Mouse (Mus musculus) testis, adult 2 months (tissue): Measurements from ENCODE around the gene Grap2. TPM values are rescaled to one million over a fixed set of nuclear protein-coding genes. Genes with fewer than 3 reads are reported as not detected.

ENCODE experiments used
- H3K27ac ChIP-seq: fragments of 200-500 bp; 2 replicates; pipeline ENCODE4 v1.5.1; 2012; ENCODE audit warnings: low read depth, low read length; ENCODE audit not compliant: control insufficient read depth, insufficient read depth
- H3K27me3 ChIP-seq: fragments of 200-500 bp; 2 replicates; pipeline ENCODE4 v1.6.1; 2012; ENCODE audit warnings: mild to moderate bottlenecking, low read length, moderate library complexity; ENCODE audit not compliant: control insufficient read depth, insufficient read depth
- H3K36me3 ChIP-seq: fragments of 200-500 bp; 2 replicates; pipeline ENCODE4 v1.6.1; 2012; ENCODE audit warnings: mild to moderate bottlenecking, low read length; ENCODE audit not compliant: control insufficient read depth, insufficient read depth
- H3K4me1 ChIP-seq: fragments of 200-500 bp; 2 replicates; pipeline ENCODE4 v1.6.1; 2012; ENCODE audit warnings: low read length; ENCODE audit not compliant: control insufficient read depth, insufficient read depth
- H3K4me3 ChIP-seq: fragments of 200-500 bp; 2 replicates; pipeline ENCODE4 v1.5.1; 2012; ENCODE audit warnings: low read depth, mild to moderate bottlenecking, low read length, moderate library complexity, mixed read lengths; ENCODE audit not compliant: control insufficient read depth
- CTCF ChIP-seq: fragments of 200-500 bp; IDR thresholded peaks from 2 replicates; pipeline ENCODE4 v1.5.1; 2012; ENCODE audit warnings: low read depth, mild to moderate bottlenecking, inconsistent platforms, low read length, moderate library complexity; ENCODE audit not compliant: control insufficient read depth, insufficient read depth, insufficient replicate concordance
- POLR2A ChIP-seq: fragments of 200-500 bp; IDR thresholded peaks from 2 replicates; pipeline ENCODE4 v1.6.1; 2012; ENCODE audit warnings: low read depth, mild to moderate bottlenecking, inconsistent platforms, low read length, moderate library complexity; ENCODE audit not compliant: control insufficient read depth
- polyA plus RNA-seq: library from polyadenylated mRNA; depleted of rRNA; stranded (reverse); fragments of >200 nt; gene quantifications from 2 replicates; pipeline ENCODE4 v1.2.3, GENCODE M21; 2012

The Grap2 gene
- polyA plus RNA-seq, 1 experiment: 1.9 TPM

DNA sequence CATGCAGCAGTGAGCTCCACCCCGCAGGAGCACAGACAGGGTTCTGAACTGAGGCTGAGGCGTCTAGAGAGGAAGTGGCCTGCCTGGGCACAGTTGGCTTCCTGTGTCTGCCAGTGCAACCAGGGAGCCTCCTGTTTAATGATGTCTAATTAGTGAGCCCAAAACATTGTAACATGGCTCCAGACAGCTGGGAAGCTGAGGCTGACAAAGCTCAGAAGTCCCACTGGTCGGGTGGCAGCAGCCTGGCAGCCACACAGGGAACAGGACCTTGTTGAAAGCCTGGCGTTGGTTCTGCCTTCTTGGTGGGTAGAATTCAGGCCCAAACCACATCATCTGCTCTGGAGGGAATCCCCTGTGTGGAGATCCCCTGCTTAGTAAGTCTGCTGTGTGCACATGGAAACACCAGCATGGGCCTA is 109.1 kb downstream of the Grap2 start:
- H3K36me3 ChIP-seq: no peaks in the 10 kb centered on the region
- TF ChIP-seq CTCF (no peak), POLR2A (no peak)
- H3K4me3 ChIP-seq: no peak overlapping the region
- H3K27me3 ChIP-seq: no peaks in the 10 kb centered on the region
- no peak overlapping the region for H3K27ac ChIP-seq
- H3K4me1 ChIP-seq: no peaks in the 10 kb centered on the region; the same call in 1 of the 2 replicates

DNA sequence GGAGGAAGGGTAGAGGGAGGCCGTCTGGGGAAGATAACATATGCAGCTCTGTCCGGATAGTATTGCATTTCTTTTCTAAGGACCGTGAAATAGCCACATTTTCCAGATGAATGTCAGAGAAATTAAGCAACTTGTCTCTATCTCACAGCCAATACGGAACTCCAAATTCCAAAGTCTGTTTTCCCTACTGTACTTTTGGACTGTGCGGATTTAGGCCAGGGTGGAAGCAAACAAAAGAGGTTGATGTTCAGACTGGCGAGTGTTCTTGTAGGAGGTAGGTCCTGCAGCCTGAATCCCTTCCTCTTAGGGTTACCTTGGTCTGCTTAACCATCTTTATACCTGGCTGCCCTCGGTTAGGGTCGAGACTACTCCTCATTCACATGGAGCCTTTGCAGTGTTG is 109.9 kb downstream of the Grap2 start:
- Histone ChIP-seq H3K4me3 (no peak overlapping the region), H3K4me1 (no peaks in the 10 kb centered on the region; the same call in 1 of the 2 replicates), H3K27ac (no peak overlapping the region), H3K36me3 (no peaks in the 10 kb centered on the region), H3K27me3 (no peaks in the 10 kb centered on the region)
- no peak for TF ChIP-seq CTCF
- no peak for TF ChIP-seq POLR2A

DNA sequence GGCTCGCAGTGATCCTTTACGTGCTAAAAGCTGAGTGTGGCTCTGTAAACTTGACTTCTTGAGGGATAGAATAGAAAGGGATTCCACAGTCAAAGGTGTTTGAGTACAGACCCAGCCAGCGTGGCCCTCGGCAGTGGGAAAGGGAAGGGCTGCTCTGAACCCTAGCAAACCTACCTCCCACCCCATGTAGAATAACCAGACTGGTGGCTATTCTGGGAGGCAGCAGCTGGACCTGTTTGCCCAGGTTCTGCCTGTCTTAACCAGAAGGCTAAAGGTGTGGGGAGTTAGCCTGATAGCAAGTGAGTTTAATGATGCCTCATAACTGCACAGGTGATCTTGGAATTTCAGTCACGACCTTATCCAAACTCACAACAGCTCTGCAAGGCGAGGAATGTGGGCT is 110.8 kb downstream of the Grap2 start:
- Histone ChIP-seq H3K27me3 (no peaks in the 10 kb centered on the region), H3K4me1 (no peaks in the 10 kb centered on the region; the same call in 1 of the 2 replicates), H3K4me3 (no peak overlapping the region), H3K36me3 (no peaks in the 10 kb centered on the region), H3K27ac (no peak overlapping the region)
- TF ChIP-seq POLR2A (no peak), CTCF (no peak)

GRCm38 (mm10) chr15:80683990-80684389 is 111.6 kb downstream of the Grap2 start:
- no peak overlapping the region for H3K27ac ChIP-seq
- no peaks in the 10 kb centered on the region; the same call in 1 of the 2 replicates for H3K4me1 ChIP-seq
- no peak overlapping the region for H3K4me3 ChIP-seq
- H3K27me3 ChIP-seq: no peaks in the 10 kb centered on the region
- no peak for TF ChIP-seq CTCF
- TF ChIP-seq POLR2A: no peak
- H3K36me3 ChIP-seq: no peaks in the 10 kb centered on the region

DNA sequence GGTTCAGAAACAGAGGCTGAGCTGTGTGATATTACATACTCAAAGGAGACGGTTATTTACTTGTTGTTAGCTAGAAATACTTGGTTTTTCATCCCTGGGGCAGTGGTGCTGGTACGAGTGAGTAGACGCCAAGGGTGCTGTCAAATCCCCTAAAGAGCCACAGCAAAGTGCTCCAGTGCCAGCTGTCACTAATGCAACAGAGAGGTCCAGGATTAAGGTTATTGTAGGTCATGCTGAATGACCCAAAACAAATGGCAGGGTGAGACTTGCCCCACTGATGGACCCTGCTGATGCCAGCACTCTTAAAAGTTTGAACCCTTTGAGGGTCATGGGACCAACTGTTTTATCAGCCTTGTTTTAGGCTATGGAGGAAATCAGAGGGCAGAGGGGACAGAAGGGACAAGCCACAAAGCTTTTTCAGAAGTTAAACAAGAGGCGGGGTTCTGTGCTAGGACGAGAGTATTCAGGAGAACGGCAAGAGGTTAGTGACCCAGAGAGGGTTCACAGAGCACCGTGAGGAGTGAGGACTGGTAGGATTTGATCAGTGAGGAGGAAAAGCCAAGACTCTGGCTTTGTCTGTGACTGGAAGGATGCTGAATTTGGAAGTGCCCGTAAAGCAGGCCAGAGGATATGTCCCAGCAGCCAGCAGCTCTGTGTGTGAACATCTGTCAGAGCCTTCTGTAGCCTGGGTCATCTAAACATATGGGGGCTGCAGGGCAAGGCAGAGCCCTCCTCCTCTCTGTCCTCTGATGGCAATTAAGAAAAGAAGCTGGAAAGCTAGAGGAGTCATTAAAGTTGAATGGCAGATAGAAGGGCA is 112.6 kb downstream of the Grap2 start:
- no peaks in the 10 kb centered on the region for H3K36me3 ChIP-seq
- no peaks in the 10 kb centered on the region; the same call in 1 of the 2 replicates for H3K4me1 ChIP-seq
- no peak overlapping the region for H3K27ac ChIP-seq
- TF ChIP-seq POLR2A (no peak), CTCF (no peak)
- H3K27me3 ChIP-seq: no peaks in the 10 kb centered on the region
- no peak overlapping the region for H3K4me3 ChIP-seq

GRCm38 (mm10) chr15:80685603-80685895 is 113.2 kb downstream of the Grap2 start:
- Histone ChIP-seq H3K36me3 (no peaks in the 10 kb centered on the region), H3K27ac (no peak overlapping the region), H3K4me3 (no peak overlapping the region)

GRCm38 (mm10) chr15:80688536-80688935 is 116.1 kb downstream of the Grap2 start:
- TF ChIP-seq POLR2A: no peak
- TF ChIP-seq CTCF: no peak
- Histone ChIP-seq H3K36me3 (no peaks in the 10 kb centered on the region), H3K4me1 (no peaks in the 10 kb centered on the region; the same call in 1 of the 2 replicates), H3K27ac (no peak overlapping the region), H3K27me3 (no peaks in the 10 kb centered on the region), H3K4me3 (no peak overlapping the region)

More at GRCm38 (mm10) chr15:80685603-80685895, 113.2 kb downstream of the Grap2 start:
- Histone ChIP-seq H3K27me3 (no peaks in the 10 kb centered on the region), H3K4me1 (no peaks in the 10 kb centered on the region; the same call in 1 of the 2 replicates)
- no peak for TF ChIP-seq POLR2A
- TF ChIP-seq CTCF: no peak

GRCm38 (mm10) chr15:80693492-80693891 is 121.1 kb downstream of the Grap2 start:
- Histone ChIP-seq H3K4me3 (no peak overlapping the region), H3K36me3 (no peaks in the 10 kb centered on the region), H3K27me3 (no peaks in the 10 kb centered on the region), H3K4me1 (peaks cover 2% of the 10 kb centered on the region; the same call in 1 of the 2 replicates), H3K27ac (no peak overlapping the region)
- TF ChIP-seq POLR2A (no peak), CTCF (no peak)
